Mouse (Mus musculus) ES-Bruce4 (cell line): ENCODE measurements at regions not wholly inside any gene's neighbourhood (a gene's known extent, or its start where the extent isn't known, plus 50 kb on each side); places are given as distances from the start of the nearest gene placed in this dataset.

Experiments
- H3K27ac ChIP-seq: 2 replicates; pipeline ENCODE4 v1.5.1; 2012; ENCODE audit warnings: low read length, inconsistent platforms; ENCODE audit not compliant: insufficient read depth
- H3K27me3 ChIP-seq: 2 replicates; pipeline ENCODE4 v1.6.1; 2012; ENCODE audit warnings: mild to moderate bottlenecking, low read length, inconsistent platforms; ENCODE audit not compliant: control insufficient read depth, poor library complexity, insufficient read depth, severe bottlenecking
- H3K36me3 ChIP-seq: 2 replicates; pipeline ENCODE4 v1.6.1; 2012; ENCODE audit warnings: inconsistent platforms, mild to moderate bottlenecking, low read length, moderate library complexity; ENCODE audit not compliant: control insufficient read depth, poor library complexity, insufficient read depth, severe bottlenecking
- H3K4me1 ChIP-seq: one replicate; pipeline ENCODE4 v1.8.1; 2011; ENCODE audit warnings: low read length; ENCODE audit not compliant: control insufficient read depth, insufficient read depth
- H3K4me3 ChIP-seq: 2 replicates; pipeline ENCODE4 v1.5.1; 2011; ENCODE audit warnings: low read depth, mild to moderate bottlenecking, low read length
- H3K9ac ChIP-seq: 2 replicates; pipeline ENCODE4 v1.6.1; 2012; ENCODE audit warnings: low read depth, mild to moderate bottlenecking, inconsistent platforms; ENCODE audit not compliant: poor library complexity, severe bottlenecking
- H3K9me3 ChIP-seq: replicated peaks from 2 replicates; pipeline ENCODE4 v1.6.1; 2012; ENCODE audit warnings: mild to moderate bottlenecking, low read length, inconsistent platforms; ENCODE audit not compliant: control insufficient read depth, poor library complexity, insufficient read depth, severe bottlenecking
- CTCF ChIP-seq: IDR thresholded peaks from one replicate; pipeline ENCODE4 v1.8.1; 2011; ENCODE audit warnings: low read depth, low read length
- EP300 ChIP-seq: IDR thresholded peaks from 2 replicates; pipeline ENCODE4 v1.6.1; 2011; ENCODE audit warnings: low read depth, low read length; ENCODE audit not compliant: insufficient read depth
- POLR2A ChIP-seq: IDR thresholded peaks from one replicate; pipeline ENCODE4 v1.8.1; 2011; ENCODE audit warnings: low read length; ENCODE audit not compliant: insufficient read depth

- Histone ChIP-seq H3K4me1 (no peaks in the 10 kb centered on the region), H3K4me3 (no peak overlapping the region), H3K27me3 (no peaks in the 10 kb centered on the region), H3K9ac (no peak overlapping the region), H3K27ac (no peak overlapping the region), H3K36me3 (no peaks in the 10 kb centered on the region), H3K9me3 (no peaks in the 10 kb centered on the region)
- TF ChIP-seq POLR2A (no peak), CTCF (no peak), EP300 (no peak)
Measured at GRCm38 (mm10) chr19:56001428-56001827, 259.8 kb downstream of the Tcf7l2 start.

GRCm38 (mm10) chr19:56005886-56006285 lies 264.3 kb downstream of the Tcf7l2 start:
- Histone ChIP-seq H3K4me1 (no peaks in the 10 kb centered on the region), H3K27me3 (no peaks in the 10 kb centered on the region; the same call in 1 of the 2 replicates), H3K9ac (no peak overlapping the region), H3K4me3 (no peak overlapping the region), H3K9me3 (no peaks in the 10 kb centered on the region), H3K27ac (no peak overlapping the region), H3K36me3 (no peaks in the 10 kb centered on the region)
- TF ChIP-seq EP300 (no peak), POLR2A (no peak), CTCF (no peak)

GRCm38 (mm10) chr19:56007433-56007832 lies 265.8 kb downstream of the Tcf7l2 start:
- TF ChIP-seq CTCF (peak; percentile 58), POLR2A (no peak)
- no peaks in the 10 kb centered on the region; the same call in 1 of the 2 replicates for H3K27me3 ChIP-seq
- H3K4me1 ChIP-seq: no peaks in the 10 kb centered on the region

GRCm38 (mm10) chr19:56010766-56011165 lies 269.1 kb downstream of the Tcf7l2 start:
- Histone ChIP-seq H3K4me1 (no peaks in the 10 kb centered on the region), H3K27ac (no peak overlapping the region), H3K4me3 (no peak overlapping the region), H3K36me3 (no peaks in the 10 kb centered on the region), H3K9me3 (no peaks in the 10 kb centered on the region), H3K27me3 (no peaks in the 10 kb centered on the region; the same call in 1 of the 2 replicates), H3K9ac (no peak overlapping the region)
- TF ChIP-seq EP300 (no peak), CTCF (no peak), POLR2A (no peak)

More at GRCm38 (mm10) chr19:56007433-56007832, 265.8 kb downstream of the Tcf7l2 start:
- no peak overlapping the region for H3K27ac ChIP-seq
- H3K4me3 ChIP-seq: no peak overlapping the region
- no peak overlapping the region for H3K9ac ChIP-seq
- H3K9me3 ChIP-seq: no peaks in the 10 kb centered on the region
- H3K36me3 ChIP-seq: no peaks in the 10 kb centered on the region

- no peaks in the 10 kb centered on the region for H3K36me3 ChIP-seq
- no peaks in the 10 kb centered on the region for H3K4me1 ChIP-seq
- no peak overlapping the region for H3K9ac ChIP-seq
- no peaks in the 10 kb centered on the region for H3K9me3 ChIP-seq
- no peak overlapping the region for H3K27ac ChIP-seq
- no peak for TF ChIP-seq POLR2A
- no peak for TF ChIP-seq EP300
- no peak for TF ChIP-seq CTCF
- no peaks in the 10 kb centered on the region; the same call in 1 of the 2 replicates for H3K27me3 ChIP-seq
- no peak overlapping the region for H3K4me3 ChIP-seq
Measured at GRCm38 (mm10) chr19:56011292-56011691, 269.7 kb downstream of the Tcf7l2 start.

- H3K9ac ChIP-seq: no peak overlapping the region
- H3K27ac ChIP-seq: no peak overlapping the region
- H3K27me3 ChIP-seq: no peaks in the 10 kb centered on the region
- no peaks in the 10 kb centered on the region for H3K9me3 ChIP-seq
- H3K4me1 ChIP-seq: no peaks in the 10 kb centered on the region
- H3K4me3 ChIP-seq: no peak overlapping the region
- TF ChIP-seq POLR2A: no peak
- TF ChIP-seq CTCF: no peak
- no peak for TF ChIP-seq EP300
- no peaks in the 10 kb centered on the region for H3K36me3 ChIP-seq
Measured at GRCm38 (mm10) chr19:56016548-56017346, 270.2 kb upstream of the Habp2 start.
